In genomic region chr3:133877310-133877709, GRCm38 (mm10) we compare ENCODE assay signal across 9 mouse cellular contexts.
DNase-seq lines count a peak whose midpoint lies in the region; ATAC-seq lines count a peak whose summit lies in the region.
"Had no signal": no experiment of that assay in that cellular context is flagged by ENCODE, and none has a peak within 500 bp of the region (broad histone marks: within the 10 kb centered on the region; RNA-seq: fewer than 3 reads in every experiment).

No protein-coding gene starts in this region.

- no peak overlapping the region for H3K9ac ChIP-seq in forebrain, embryonic 16.5 days (replicated peaks; ENCODE audit: low read depth, low read length)
- peak overlapping the region; percentile 55; the same call in 1 of the 2 replicates for H3K9ac ChIP-seq in neural tube, embryonic 14.5 days (replicated peaks; ENCODE audit: low read depth, low read length)

- H3K9me3 ChIP-seq in forebrain, embryonic 16.5 days (ENCODE audit: control insufficient read depth, low read length) = no peaks in the 10 kb centered on the region
- H3K9me3 ChIP-seq in neural tube, embryonic 14.5 days (ENCODE audit: control insufficient read depth, low read length) = no peaks in the 10 kb centered on the region
- H3K9me3 ChIP-seq: G1E had no signal

- no peaks in the 10 kb centered on the region for H3K27me3 ChIP-seq in forebrain, embryonic 16.5 days (replicated peaks; ENCODE audit: control insufficient read depth, insufficient read depth, low read length)
- no peaks in the 10 kb centered on the region for H3K27me3 ChIP-seq in neural tube, embryonic 14.5 days (ENCODE audit: control insufficient read depth, insufficient read depth, low read length)

- 13% methylated on average over 5 of the region's 5 CpGs for WGBS in forebrain, embryonic 16.5 days
- WGBS in neural tube, embryonic 14.5 days = 41% methylated on average over 5 of the region's 5 CpGs

- H3K4me1 ChIP-seq in forebrain, embryonic 16.5 days (replicated peaks; ENCODE audit: control insufficient read depth, insufficient read depth, low read length) = peaks cover 12% of the 10 kb centered on the region
- H3K4me1 ChIP-seq in neural tube, embryonic 14.5 days (ENCODE audit: control insufficient read depth, insufficient read depth, low read length) = 0 out of 2 replicates have a peak, but pooled peaks cover 5% of the 10 kb centered on the region

- H3K4me3 ChIP-seq in forebrain, embryonic 16.5 days (replicated peaks; ENCODE audit: low read length) = no peak overlapping the region
- no peak overlapping the region for H3K4me3 ChIP-seq in neural tube, embryonic 14.5 days (ENCODE audit: low read depth, low read length)

- ATAC-seq in forebrain, embryonic 16.5 days = peak; percentile 34
- peak; percentile 68 for ATAC-seq in neural tube, embryonic 14.5 days (ENCODE audit: low read depth)

- DNase-seq in layer of hippocampus, postnatal 10 days (ENCODE audit: low spot score in 2 of 2) = peak; percentile 5 to 14
- no peak for DNase-seq in layer of hippocampus, postnatal 36 days
- DNase-seq in kidney, postnatal 14 days = peak; percentile 5
- no peak for DNase-seq in urinary bladder, adult 2 months (ENCODE audit: low spot score)
- no peak for DNase-seq in testis, postnatal 14 days (ENCODE audit: low spot score)
- DNase-seq in ovary, adult 18-20 months (ENCODE audit: low spot score) = no peak

- H3K36me3 ChIP-seq in forebrain, embryonic 16.5 days (ENCODE audit: control insufficient read depth, insufficient read depth) = no peaks in the 10 kb centered on the region
- H3K36me3 ChIP-seq in neural tube, embryonic 14.5 days (ENCODE audit: control insufficient read depth, insufficient read depth, low read length) = no peaks in the 10 kb centered on the region
- H3K36me3 ChIP-seq: G1E had no signal

- H3K4me2 ChIP-seq in forebrain, embryonic 16.5 days (ENCODE audit: low read length) = peak overlapping the region; percentile 51
- peak overlapping the region; percentile 51; the same call in 1 of the 2 replicates for H3K4me2 ChIP-seq in neural tube, embryonic 14.5 days (ENCODE audit: low read depth, low read length)

- H3K27ac ChIP-seq in forebrain, embryonic 16.5 days (ENCODE audit: low read length) = no peak overlapping the region; the same call in 1 of the 2 replicates
- peak overlapping the region; percentile 78; the same call in 1 of the 2 replicates for H3K27ac ChIP-seq in neural tube, embryonic 14.5 days (ENCODE audit: low read depth, low read length)

Comparison
In these comparisons a context has a peak if more than half of its experiments do, and no peak if none do; other contexts are left out.
1. DNase-seq: peak in layer of hippocampus, postnatal 10 days (2 of 2) and kidney, postnatal 14 days (single experiment); none in layer of hippocampus, postnatal 36 days (0 of 2), urinary bladder, adult 2 months (single experiment), testis, postnatal 14 days (single experiment) and ovary, adult 18-20 months (single experiment).